Mouse (Mus musculus): Measurements from ENCODE around the gene Fam229a.

- 0 out of 2 replicates have a peak, but pooled peaks have one; percentile 9 for TF ChIP-seq CTCF (IDR thresholded peaks at IDR 0.05; ENCODE audit: low read depth)
- no peak for TF ChIP-seq EP300 (IDR thresholded peaks at IDR 0.05; ENCODE audit: low read depth)
Measured at GRCm38 (mm10) chr4:129494681-129495080, 3.7 kb downstream of the Fam229a start.
